ENCODE assay signal across 8 mouse cellular contexts in the genomic region with DNA sequence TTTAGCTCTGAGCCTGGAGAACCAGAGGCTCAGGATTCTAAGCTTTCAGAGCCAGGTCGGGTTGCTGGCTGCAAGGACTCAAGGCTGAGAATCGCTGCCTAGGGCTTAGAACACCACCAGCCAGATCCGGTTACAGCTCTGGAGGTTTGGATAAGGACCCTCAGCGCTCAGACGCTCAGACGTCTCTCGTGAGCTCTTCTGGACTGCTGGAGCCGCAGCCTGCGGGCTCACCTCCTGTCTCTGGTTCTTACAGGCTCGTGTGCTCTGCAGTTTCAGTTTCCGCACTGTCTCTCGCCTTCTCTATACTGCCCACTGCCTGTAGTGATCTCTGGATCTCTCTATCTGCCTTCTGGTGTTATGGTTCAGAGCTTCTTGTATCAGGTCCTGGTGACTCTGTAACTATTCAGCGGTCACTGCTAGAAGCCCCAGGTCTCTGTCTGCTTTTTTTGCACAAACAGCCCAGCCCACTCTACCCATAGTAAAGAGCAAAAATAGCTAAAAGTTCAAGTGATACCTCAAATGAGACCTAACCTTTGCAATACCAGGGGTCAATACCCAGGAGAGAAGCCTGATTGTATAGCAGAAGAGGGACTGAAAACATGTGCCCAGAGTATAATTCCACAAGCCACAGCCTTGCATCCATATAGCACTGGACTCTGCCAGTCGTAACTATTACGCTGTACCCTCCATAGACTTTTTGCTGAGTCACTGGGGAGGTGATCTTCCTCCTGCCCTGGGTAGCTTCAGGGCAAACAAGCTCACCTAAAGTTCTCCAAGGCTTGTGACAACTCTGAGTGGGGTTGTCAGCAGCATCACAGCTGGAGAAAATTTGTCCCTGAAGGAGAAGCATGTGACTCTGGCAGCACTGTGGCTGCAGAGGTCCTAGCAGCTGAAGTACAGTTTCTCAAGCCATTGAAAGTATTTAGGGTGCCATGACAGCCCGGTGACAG. TPM values are rescaled to one million over a fixed set of nuclear protein-coding genes. Genes with fewer than 3 reads are reported as not detected.
DNase-seq lines count a peak whose midpoint lies in the region; ATAC-seq and TF ChIP-seq lines count a peak whose summit lies in the region.

No protein-coding gene starts in this region.

- TF ChIP-seq CTCF in cerebellum, adult 2 months (IDR thresholded peaks at IDR 0.05; ENCODE audit: borderline replicate concordance, insufficient read depth, low read depth, low read length), result no peak

- peak overlapping the region; percentile 8 for H3K4me3 ChIP-seq in cerebellum, adult 2 months (replicated peaks; ENCODE audit: insufficient read depth, low read depth, low read length)
- peak overlapping the region; percentile 6 to 8; a peak in 3 of 4 replicates for H3K4me3 ChIP-seq in heart, embryonic 14.5 days (ENCODE audit: control insufficient read depth in 1 of 2, insufficient read depth in 1 of 2, low read depth in 1 of 2, low read length in 2 of 2)
- H3K4me3 ChIP-seq in megakaryocyte, embryonic 14.5 days (replicated peaks), result peak overlapping the region; percentile 86

- H3K4me2 ChIP-seq in heart, embryonic 14.5 days (ENCODE audit: low read length), result peak overlapping the region; percentile 55

- H3K27me3 ChIP-seq in cerebellum, adult 2 months (ENCODE audit: control insufficient read depth, insufficient read depth, low read length), result no peaks in the 10 kb centered on the region
- peaks cover 28% of the 10 kb centered on the region for H3K27me3 ChIP-seq in heart, embryonic 14.5 days (ENCODE audit: control insufficient read depth, insufficient read depth, low read length)
- peaks cover 72% of the 10 kb centered on the region for H3K27me3 ChIP-seq in megakaryocyte, embryonic 14.5 days (replicated peaks)

- H3K4me1 ChIP-seq in cerebellum, adult 2 months (ENCODE audit: control insufficient read depth, insufficient read depth, low read length), result no peaks in the 10 kb centered on the region
- H3K4me1 ChIP-seq in heart, embryonic 14.5 days (ENCODE audit: control insufficient read depth in 2 of 2, insufficient read depth in 2 of 2, low read length in 2 of 2), result peaks cover 37 to 48% of the 10 kb centered on the region in 2 experiments
- peaks cover 19% of the 10 kb centered on the region for H3K4me1 ChIP-seq in megakaryocyte, embryonic 14.5 days

- no peaks in the 10 kb centered on the region for H3K9me3 ChIP-seq in heart, embryonic 14.5 days (ENCODE audit: control insufficient read depth, low read length)
- H3K9me3 ChIP-seq in megakaryocyte, embryonic 14.5 days, result no peaks in the 10 kb centered on the region

- TF ChIP-seq POLR2A in cerebellum, adult 2 months (IDR thresholded peaks at IDR 0.05; ENCODE audit: borderline replicate concordance, insufficient read depth, low read length), result no peak

- no peak overlapping the region for H3K27ac ChIP-seq in cerebellum, adult 2 months (ENCODE audit: insufficient read depth, low read length)
- peak overlapping the region in 1 of 2 experiments; percentile 20; a peak in 2 of 4 replicates for H3K27ac ChIP-seq in heart, embryonic 14.5 days (replicated peaks in 1 of 2; ENCODE audit: control insufficient read depth in 1 of 2, insufficient read depth in 1 of 2, low read depth in 2 of 2, low read length in 2 of 2)

- H3K9ac ChIP-seq in heart, embryonic 14.5 days (ENCODE audit: low read length), result peak overlapping the region; percentile 46

- DNase-seq in cerebellum, adult 2 months, result no peak
- no peak for DNase-seq in cerebellum, adult 8-10 months
- peak; percentile 25 for DNase-seq in CD4-positive helper T cell, adult 2 months (ENCODE audit: low read depth, low spot score)
- DNase-seq in left cerebral cortex, adult 8-10 months (ENCODE audit: low spot score in 2 of 2), result no peak
- DNase-seq in urinary bladder, postnatal 14 days (ENCODE audit: low spot score), result no peak
- DNase-seq in right cerebral cortex, postnatal 36 days (ENCODE audit: low spot score in 2 of 2), result no peak

- ATAC-seq in heart, embryonic 14.5 days (ENCODE audit: insufficient number of reproducible peaks, insufficient read depth, low FRiP score, low read depth), result peak; percentile 38; the same call in 1 of the 2 replicates

- 54% methylated on average over 16 of the region's 16 CpGs for WGBS in cerebellum, adult 2 months
- WGBS in heart, embryonic 14.5 days, result 10% methylated on average over 16 of the region's 16 CpGs

- no peaks in the 10 kb centered on the region for H3K36me3 ChIP-seq in heart, embryonic 14.5 days (ENCODE audit: control insufficient read depth, insufficient read depth, low read length)
- no peaks in the 10 kb centered on the region for H3K36me3 ChIP-seq in megakaryocyte, embryonic 14.5 days (replicated peaks; ENCODE audit: low read length)

RNA-seq across cellular contexts. Expression of a gene that starts 56.4 kb away (rescaled TPM):
- polyA plus RNA-seq in cerebellum, adult 2 months (2012; rRNA removed), result 59.2 and 62.5 TPM in 2 replicates
- polyA plus RNA-seq in heart, embryonic 14.5 days (2014; fragmentation: Nextera tagmentation; extraction: Ambion mirVana), result 55.3 and 59.7 TPM in 2 replicates
- polyA plus RNA-seq in megakaryocyte, embryonic 14.5 days (2012; ENCODE audit: insufficient read depth, low replicate concordance), result 0.26 and 4.8 TPM in 2 replicates
- 10 to 100 TPM; 78.8 to 86.2 (median 83.5) TPM for total RNA-seq in left cerebral cortex, adult 8-10 months (2022)

Comparison
In these comparisons a context has a peak if more than half of its experiments do, and no peak if none do; other contexts are left out.
1. H3K4me3 ChIP-seq: peak in every context shown above with its lines; median percentile 86 in megakaryocyte, embryonic 14.5 days; 8 in cerebellum, adult 2 months; 7 in heart, embryonic 14.5 days.